Mouse (Mus musculus) MEL (cell line): Measurements from ENCODE around the gene Cyp39a1. TPM values are rescaled to one million over a fixed set of nuclear protein-coding genes. Genes with fewer than 3 reads are reported as not detected.

Experiments used
- DNase-seq: peaks from one replicate; pipeline ENCODE4 v3.0.0; 2011; ENCODE audit warnings: low read depth, low spot score
- H3K27ac ChIP-seq: 2 replicates; pipeline ENCODE4 v1.5.1; 2012; ENCODE audit warnings: low read depth, mild to moderate bottlenecking, control low read depth, low read length, moderate library complexity; ENCODE audit not compliant: control insufficient read depth
- H3K27me3 ChIP-seq, 2 experiments: fragments of 150-350 bp in 1 of 2; sonication (generic) in 1 of 2; 2 replicates each; pipeline ENCODE4 v1.6.1; 2012; ENCODE audit warnings: low read length in 2 of 2, mild to moderate bottlenecking in 2 of 2, improper control_type of control experiment in 1 of 2, moderate library complexity in 1 of 2; ENCODE audit not compliant: insufficient read depth in 2 of 2, control insufficient read depth in 1 of 2
- H3K36me3 ChIP-seq, 2 experiments: 2 replicates each; pipeline ENCODE4 v1.6.1; 2012 to 2014; ENCODE audit warnings: low read length in 2 of 2, improper control_type of control experiment in 1 of 2, inconsistent platforms in 1 of 2, mild to moderate bottlenecking in 1 of 2; ENCODE audit not compliant: insufficient read depth in 2 of 2, control insufficient read depth in 1 of 2
- H3K4me1 ChIP-seq, 2 experiments: fragments of 150-350 bp in 1 of 2; sonication (generic) in 1 of 2; 2 replicates each; pipeline ENCODE4 v1.6.1; 2012; ENCODE audit warnings: low read length in 2 of 2, improper control_type of control experiment in 1 of 2, mild to moderate bottlenecking in 1 of 2; ENCODE audit not compliant: insufficient read depth in 2 of 2, control insufficient read depth in 1 of 2
- H3K4me3 ChIP-seq, 2 experiments: fragments of 150-350 bp in 1 of 2; sonication (generic) in 1 of 2; 2 replicates each; pipeline ENCODE4 v1.5.1; 2012; ENCODE audit warnings: low read depth in 2 of 2, low read length in 2 of 2, mild to moderate bottlenecking in 2 of 2, moderate library complexity in 2 of 2, control low read depth in 1 of 2, improper control_type of control experiment in 1 of 2; ENCODE audit not compliant: control insufficient read depth in 1 of 2, insufficient read depth in 1 of 2
- H3K79me2 ChIP-seq: 2 replicates; pipeline ENCODE4 v1.6.1; 2012; ENCODE audit warnings: mild to moderate bottlenecking, low read length, moderate library complexity; ENCODE audit not compliant: control insufficient read depth, poor library complexity, insufficient read depth
- H3K9ac ChIP-seq: 2 replicates; pipeline ENCODE4 v1.6.1; 2012; ENCODE audit warnings: low read depth, mild to moderate bottlenecking, control low read depth, low read length, moderate library complexity; ENCODE audit not compliant: control insufficient read depth, poor library complexity, severe bottlenecking
- H3K9me3 ChIP-seq: fragments of 150-350 bp; sonication (generic); replicated peaks from 2 replicates; pipeline ENCODE4 v1.6.1; 2012; ENCODE audit warnings: mild to moderate bottlenecking, low read length, improper control_type of control experiment, moderate library complexity; ENCODE audit not compliant: insufficient read depth
- ELF1 ChIP-seq: IDR thresholded peaks from 2 replicates; pipeline ENCODE4 v1.6.1; 2014; ENCODE audit warnings: low read depth, mild to moderate bottlenecking, inconsistent platforms, low read length, improper control_type of control experiment, moderate library complexity
- ETS1 ChIP-seq: IDR thresholded peaks from 2 replicates; pipeline ENCODE4 v1.6.1; 2012; ENCODE audit warnings: low read depth, mild to moderate bottlenecking, inconsistent platforms, low read length, improper control_type of control experiment, moderate library complexity
- GATA1 ChIP-seq: IDR thresholded peaks from 2 replicates; pipeline ENCODE4 v1.6.1; 2011; ENCODE audit warnings: low read depth, low read length, improper control_type of control experiment
- HCFC1 ChIP-seq: IDR thresholded peaks from 2 replicates; pipeline ENCODE4 v1.6.1; 2012; ENCODE audit warnings: low read depth, mild to moderate bottlenecking, inconsistent platforms, low read length, improper control_type of control experiment, moderate library complexity
- MAFK ChIP-seq: IDR thresholded peaks from 2 replicates; pipeline ENCODE4 v1.6.1; 2011; ENCODE audit warnings: low read depth, mild to moderate bottlenecking, low read length, improper control_type of control experiment, borderline replicate concordance
- MAZ ChIP-seq: IDR thresholded peaks from 2 replicates; pipeline ENCODE4 v1.6.1; 2012; ENCODE audit warnings: low read depth, mild to moderate bottlenecking, inconsistent platforms, low read length, improper control_type of control experiment
- MEF2A ChIP-seq: IDR thresholded peaks from 2 replicates; pipeline ENCODE4 v1.6.1; 2014; ENCODE audit warnings: low read depth, mild to moderate bottlenecking, inconsistent platforms, low read length, improper control_type of control experiment; ENCODE audit not compliant: poor library complexity, insufficient replicate concordance, severe bottlenecking; ENCODE audit errors: extremely low read depth
- POLR2A ChIP-seq, 2 experiments: IDR thresholded peaks; 2 replicates each; pipeline ENCODE4 v1.6.1; 2011 to 2012; ENCODE audit warnings: low read length in 2 of 2, mild to moderate bottlenecking in 2 of 2, control low read depth in 1 of 2, improper control_type of control experiment in 1 of 2, low read depth in 1 of 2, moderate library complexity in 1 of 2; ENCODE audit not compliant: control insufficient read depth in 1 of 2, insufficient read depth in 1 of 2, poor library complexity in 1 of 2
- RAD21 ChIP-seq: IDR thresholded peaks from 2 replicates; pipeline ENCODE4 v1.6.1; 2011; ENCODE audit warnings: mild to moderate bottlenecking, low read depth, low read length, improper control_type of control experiment
- SMC3 ChIP-seq: IDR thresholded peaks from 2 replicates; pipeline ENCODE4 v1.6.1; 2011; ENCODE audit warnings: low read depth, low read length, improper control_type of control experiment
- TAL1 ChIP-seq: IDR thresholded peaks from 2 replicates; pipeline ENCODE4 v1.6.1; 2012; ENCODE audit warnings: mild to moderate bottlenecking, inconsistent platforms, low read length, moderate library complexity, mixed read lengths
- TCF12 ChIP-seq: IDR thresholded peaks from 2 replicates; pipeline ENCODE4 v1.6.1; 2014; ENCODE audit warnings: low read depth, mild to moderate bottlenecking, inconsistent platforms, low read length, improper control_type of control experiment, moderate library complexity
- USF1 ChIP-seq: IDR thresholded peaks from 2 replicates; pipeline ENCODE4 v1.6.1; 2014; ENCODE audit warnings: low read depth, mild to moderate bottlenecking, inconsistent platforms, low read length, improper control_type of control experiment, moderate library complexity
- ZKSCAN1 ChIP-seq: IDR thresholded peaks from 2 replicates; pipeline ENCODE4 v1.6.1; 2012; ENCODE audit warnings: low read depth, mild to moderate bottlenecking, inconsistent platforms, low read length, improper control_type of control experiment, moderate library complexity
- polyA plus RNA-seq, 2 experiments: library from polyadenylated mRNA; stranded (reverse) in 1 of 2; unstranded in 1 of 2; fragments of >175 nt in 1 of 2; fragments of >200 nt in 1 of 2; gene quantifications; 2 replicates each; pipeline versions ENCODE4 v1.2.1 to v1.2.4; 2012; ENCODE audit warnings: low replicate concordance in 2 of 2, low read depth in 1 of 2; ENCODE audit not compliant: insufficient read length in 2 of 2, insufficient read depth in 1 of 2, missing spikeins in 1 of 2
- total RNA-seq: library from RNA; depleted of rRNA; stranded (reverse); fragments of 300-350 nt; gene quantifications from 2 replicates; pipeline ENCODE4 v1.2.3, GENCODE M21; 2012

Cyp39a1 gene
- total and polyA plus RNA-seq, 3 experiments, result not detected

- Histone ChIP-seq H3K79me2 (no peaks in the 10 kb centered on the region), H3K4me3 (no peak within 1 kb of the TSS), H3K27me3 (no peaks in the 10 kb centered on the region), H3K4me1 (no peaks in the 10 kb centered on the region), H3K27ac (no peak within 1 kb of the TSS), H3K9me3 (no peaks in the 10 kb centered on the region), H3K9ac (no peak within 1 kb of the TSS), H3K36me3 (no peaks in the 10 kb centered on the region)
- no peak for DNase-seq
- TF ChIP-seq TCF12 (no peak), GATA1 (no peak), MAFK (no peak), MEF2A (no peak), TAL1 (no peak), ETS1 (no peak), SMC3 (no peak), RAD21 (no peak), MAZ (no peak), ZKSCAN1 (no peak), ELF1 (no peak)
Observed at GRCm38 (mm10) chr17:43629496-43630426, 37.5 kb upstream of the Cyp39a1 start, which contains the start of gene Tdrd6. TSS of gene Tdrd6 (minus strand) at chr17:43630299.

GRCm38 (mm10) chr17:43630427-43630760 is 36.8 kb upstream of the Cyp39a1 start:
- Histone ChIP-seq H3K79me2 (no peaks in the 10 kb centered on the region), H3K9me3 (no peaks in the 10 kb centered on the region), H3K9ac (no peak overlapping the region), H3K27ac (no peak overlapping the region), H3K4me3 (no peak overlapping the region), H3K27me3 (no peaks in the 10 kb centered on the region), H3K4me1 (no peaks in the 10 kb centered on the region), H3K36me3 (no peaks in the 10 kb centered on the region)
- TF ChIP-seq USF1, result no peak
- no peak for TF ChIP-seq HCFC1
- DNase-seq, result no peak

- Histone ChIP-seq H3K9me3 (no peaks in the 10 kb centered on the region), H3K4me3 (no peak overlapping the region), H3K79me2 (no peaks in the 10 kb centered on the region), H3K36me3 (no peaks in the 10 kb centered on the region), H3K4me1 (no peaks in the 10 kb centered on the region), H3K9ac (no peak overlapping the region), H3K27me3 (no peaks in the 10 kb centered on the region), H3K27ac (no peak overlapping the region)
- DNase-seq, result no peak
- TF ChIP-seq SMC3 (no peak), POLR2A (IDR thresholded peaks at IDR 0.05; ENCODE audit: control insufficient read depth in 1 of 2, insufficient read depth in 1 of 2, low read depth in 1 of 2, low read length in 2 of 2, poor library complexity in 1 of 2) (no peak), TCF12 (no peak), TAL1 (no peak)
Observed at GRCm38 (mm10) chr17:43637146-43637545, 30.1 kb upstream of the Cyp39a1 start.
